Mouse (Mus musculus) hindlimb bud, embryonic 11.5 days (tissue): ENCODE data around the gene D730048I06Rik.
"Not testable (repeated sequence)": the region's sequence is repeated elsewhere in the genome, so short reads cannot be mapped to it uniquely, and the experiment has no call there.

ENCODE experiments used
- DNase-seq: peaks from one replicate; pipeline ENCODE4 v3.0.0-alpha.2; 2012; ENCODE audit warnings: low read depth, low spot score; ENCODE audit errors: extremely low spot score

Gene D730048I06Rik

DNA sequence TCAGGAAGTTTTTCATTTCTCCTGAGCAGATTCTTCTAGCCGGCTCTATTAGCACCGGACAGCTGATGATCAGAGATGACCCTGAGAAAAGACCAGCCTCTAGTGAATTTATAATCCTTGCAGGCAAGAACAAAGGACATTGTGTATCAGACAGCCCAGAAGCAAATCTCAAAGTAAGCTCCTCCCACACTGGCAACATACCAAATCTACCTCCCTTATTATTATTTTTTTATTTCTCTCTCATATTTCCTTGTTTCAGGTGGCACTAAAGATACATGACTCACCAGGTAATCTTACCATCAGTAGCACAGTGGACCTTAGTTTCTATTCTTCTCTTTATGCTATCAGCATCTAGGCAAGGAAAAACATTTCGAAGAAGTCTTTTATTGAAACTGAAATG lies at the start of gene D730048I06Rik, which contains the start of gene Gm27235:
Gene D730048I06Rik (minus strand): TSS at position 112 of the 400 bp plus-strand sequence.
Gene Gm27235 (minus strand): TSS at position 101 of the 400 bp plus-strand sequence.
- no peak for DNase-seq

- DNase-seq, result not testable (repeated sequence)
Measured at GRCm38 (mm10) chr9:35817881-35818280, 28.0 kb upstream of the D730048I06Rik start.

GRCm38 (mm10) chr9:35798146-35798545 lies 8.2 kb upstream of the D730048I06Rik start:
- DNase-seq, result no peak

GRCm38 (mm10) chr9:35778009-35778408 lies 11.9 kb downstream of the D730048I06Rik start, which contains the start of gene Gm17727:
Gm17727 (minus strand) TSS chr9:35778109.
- no peak for DNase-seq

DNA sequence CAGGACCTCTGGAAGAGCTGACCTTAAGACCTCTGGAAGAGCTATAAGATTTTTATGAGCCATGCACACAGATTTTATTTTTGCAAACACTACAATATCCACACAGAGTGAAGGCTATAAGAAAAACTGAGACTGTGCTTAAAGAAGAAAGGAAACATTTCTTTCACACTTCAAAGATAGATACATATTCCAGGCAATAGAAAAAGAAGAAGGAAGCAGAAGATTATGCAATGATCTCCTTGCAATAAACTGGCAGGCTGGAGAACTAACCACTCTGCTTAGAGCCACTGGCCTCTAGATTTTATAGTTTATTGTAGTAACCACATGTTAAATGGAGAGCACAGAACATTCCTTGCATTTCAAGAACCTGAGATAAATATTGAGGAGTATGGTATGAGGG lies 33.1 kb downstream of the D730048I06Rik start:
- no peak for DNase-seq

- no peak for DNase-seq
Measured at GRCm38 (mm10) chr9:35740749-35741148, 49.2 kb downstream of the D730048I06Rik start, which contains the start of gene Gm17677. Gm17677 (plus strand) TSS chr9:35741049.
